Mouse (Mus musculus): Measurements from ENCODE around the gene Ifitm5.
A peak's percentile ranks its signal among the peaks of the same experiment; 100 is the strongest.

The Ifitm5 gene

DNA sequence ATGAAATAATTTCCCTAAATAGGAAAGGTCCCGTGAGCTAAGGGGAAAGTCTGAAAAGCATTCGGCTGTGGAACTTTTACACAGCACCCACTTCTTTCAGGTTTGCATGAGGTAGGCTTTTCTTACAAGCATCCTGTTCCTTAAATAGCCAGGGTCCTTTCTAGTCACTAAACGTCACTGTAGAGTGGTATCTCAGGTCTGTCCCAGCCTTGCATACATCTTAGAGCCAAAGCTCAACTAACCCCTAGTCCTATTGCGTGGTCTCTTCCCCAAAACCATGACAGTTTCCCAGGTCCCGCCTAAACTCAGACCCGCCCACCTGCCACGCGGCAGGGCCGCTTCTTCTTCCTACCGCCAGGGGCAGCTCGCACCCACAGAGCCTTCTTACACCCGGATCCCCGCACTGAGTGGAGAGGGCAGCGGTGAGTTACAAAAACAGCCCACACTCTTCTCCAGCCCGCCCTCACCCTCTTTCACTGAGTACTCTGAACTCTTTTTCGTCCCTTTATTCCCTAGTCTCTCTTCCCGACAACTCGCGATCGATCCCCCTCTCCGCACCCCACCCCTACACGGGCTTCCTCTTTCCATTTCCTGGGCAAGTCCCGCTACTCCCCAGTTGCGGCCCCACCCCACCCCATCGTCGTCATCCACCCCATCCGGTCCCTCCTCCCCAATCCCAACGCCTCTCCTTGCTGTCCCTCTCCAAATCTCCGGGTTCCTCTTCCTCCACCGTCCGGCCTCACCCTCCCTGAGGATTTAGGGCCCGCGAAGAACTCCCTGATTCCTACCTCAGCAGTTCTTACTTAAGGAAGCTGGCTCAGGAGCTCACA is 8.7 kb downstream of the Ifitm5 start, which contains the start of gene Pgghg:
Gene Pgghg (plus strand): TSS at position 170 of the 830 bp plus-strand sequence.
- DNase-seq (ENCODE audit: low spot score in 2 of 2), result peak in 1 of 2 experiments; percentile 47

DNA sequence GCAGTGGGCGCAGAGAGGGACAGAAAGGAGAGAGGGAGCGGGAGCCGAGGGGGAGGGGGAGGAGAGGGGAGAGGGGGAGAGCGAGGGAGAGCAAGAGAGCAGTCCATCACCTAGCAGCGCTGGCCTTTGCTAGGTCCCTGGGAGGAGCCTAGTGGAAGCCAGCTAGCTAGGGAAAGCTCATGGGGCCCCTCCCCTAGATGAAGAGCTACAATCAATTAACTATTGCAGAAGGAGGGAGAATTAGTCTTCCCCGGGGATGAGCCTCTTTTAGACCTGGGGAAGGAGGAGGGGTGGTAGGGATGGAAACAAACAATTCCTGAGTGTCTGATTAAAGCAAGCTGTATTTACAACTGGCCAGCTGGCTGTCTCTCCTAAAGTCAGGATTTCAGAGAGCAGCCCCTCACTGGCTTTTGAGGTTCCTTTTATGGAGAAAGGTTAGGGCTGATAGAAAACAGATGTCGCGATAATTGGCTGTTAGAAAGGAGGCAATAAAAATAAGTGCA is 10.4 kb downstream of the Ifitm5 start:
- DNase-seq (ENCODE audit: low spot score in 2 of 2), result no peak

DNA sequence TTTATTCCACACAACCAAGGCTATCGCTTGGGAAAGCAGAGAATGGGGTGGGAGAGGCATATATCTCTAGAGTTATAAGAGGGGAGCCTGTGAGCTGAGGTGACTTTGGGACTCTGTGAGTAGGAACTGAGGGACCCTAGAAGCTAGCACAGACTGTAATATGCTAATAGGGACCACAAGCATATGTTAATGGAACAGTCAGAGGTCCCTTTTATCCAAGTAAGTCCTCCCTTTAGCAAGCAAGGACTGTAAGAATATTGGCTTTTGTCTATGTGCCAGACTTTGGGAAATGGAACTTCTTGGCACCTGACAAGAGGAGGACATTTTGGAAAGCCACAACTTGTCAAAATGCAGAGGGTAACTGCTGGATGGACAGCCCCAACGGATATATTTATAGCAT is 11.2 kb downstream of the Ifitm5 start:
- DNase-seq (ENCODE audit: low spot score in 2 of 2), result no peak

DNA sequence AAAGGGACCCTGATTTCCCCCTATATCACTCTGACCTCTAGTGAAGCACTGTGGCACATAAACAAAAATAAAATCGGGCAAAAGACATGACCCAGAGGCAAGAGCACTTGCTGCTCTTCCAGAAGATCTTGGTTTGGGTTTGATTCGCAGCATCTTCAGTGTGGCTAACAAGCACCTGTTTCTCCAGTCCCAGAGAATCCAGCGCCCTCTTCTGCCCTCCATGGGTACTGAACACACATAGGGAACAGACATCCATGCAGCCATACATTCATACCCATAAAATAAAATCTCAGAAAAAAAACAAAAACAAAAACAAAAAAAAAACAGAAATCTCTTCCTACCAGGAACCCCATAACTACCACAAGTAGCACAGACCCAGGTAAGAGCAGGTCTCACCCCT is 11.7 kb downstream of the Ifitm5 start:
- no peak for DNase-seq (ENCODE audit: low spot score in 2 of 2)

DNA sequence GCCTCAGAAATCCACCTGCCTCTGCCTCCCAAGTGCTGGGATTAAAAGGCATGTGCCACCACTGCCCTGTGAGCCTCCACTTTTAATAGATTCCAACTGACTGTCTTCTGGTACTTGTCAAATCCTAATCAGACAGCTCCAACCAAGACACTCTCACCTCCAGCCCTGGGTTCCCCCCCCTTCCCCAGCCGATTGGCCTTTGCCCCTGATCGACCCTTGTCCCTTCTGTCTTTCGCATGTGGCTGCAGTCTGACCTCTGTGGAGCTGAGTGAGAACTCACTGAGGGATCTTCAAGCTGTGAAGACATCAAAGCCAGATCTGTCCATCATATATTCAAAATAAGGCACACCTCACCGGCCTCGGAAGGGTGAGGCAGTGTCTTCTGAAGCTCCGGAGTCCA is 22.9 kb downstream of the Ifitm5 start:
- DNase-seq (ENCODE audit: low spot score in 2 of 2), result no peak

DNA sequence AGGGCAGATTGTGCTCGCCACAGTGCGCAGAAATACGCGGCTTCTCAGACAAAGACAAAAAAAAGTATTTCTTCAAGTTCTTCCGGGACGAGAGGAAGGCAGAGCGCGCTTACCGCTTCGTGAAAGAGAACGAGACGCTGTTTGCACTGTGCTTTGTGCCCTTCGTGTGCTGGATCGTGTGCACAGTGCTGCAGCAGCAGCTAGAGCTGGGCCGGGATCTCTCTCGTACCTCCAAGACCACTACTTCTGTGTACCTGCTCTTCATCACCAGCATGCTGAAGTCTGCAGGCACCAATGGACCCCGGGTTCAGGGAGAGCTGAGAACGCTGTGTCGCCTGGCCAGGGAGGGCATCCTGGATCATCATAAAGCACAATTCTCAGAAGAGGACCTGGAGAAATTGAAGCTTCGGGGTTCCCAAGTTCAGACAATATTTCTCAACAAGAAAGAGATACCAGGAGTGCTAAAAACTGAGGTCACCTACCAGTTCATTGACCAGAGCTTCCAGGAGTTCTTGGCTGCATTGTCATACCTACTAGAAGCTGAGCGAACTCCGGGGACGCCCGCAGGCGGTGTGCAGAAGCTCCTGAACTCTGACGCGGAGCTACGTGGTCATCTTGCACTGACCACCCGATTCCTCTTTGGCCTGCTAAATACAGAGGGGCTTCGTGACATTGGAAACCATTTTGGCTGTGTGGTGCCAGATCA is 26.9 kb downstream of the Ifitm5 start:
- DNase-seq (ENCODE audit: low spot score in 2 of 2), result no peak

DNA sequence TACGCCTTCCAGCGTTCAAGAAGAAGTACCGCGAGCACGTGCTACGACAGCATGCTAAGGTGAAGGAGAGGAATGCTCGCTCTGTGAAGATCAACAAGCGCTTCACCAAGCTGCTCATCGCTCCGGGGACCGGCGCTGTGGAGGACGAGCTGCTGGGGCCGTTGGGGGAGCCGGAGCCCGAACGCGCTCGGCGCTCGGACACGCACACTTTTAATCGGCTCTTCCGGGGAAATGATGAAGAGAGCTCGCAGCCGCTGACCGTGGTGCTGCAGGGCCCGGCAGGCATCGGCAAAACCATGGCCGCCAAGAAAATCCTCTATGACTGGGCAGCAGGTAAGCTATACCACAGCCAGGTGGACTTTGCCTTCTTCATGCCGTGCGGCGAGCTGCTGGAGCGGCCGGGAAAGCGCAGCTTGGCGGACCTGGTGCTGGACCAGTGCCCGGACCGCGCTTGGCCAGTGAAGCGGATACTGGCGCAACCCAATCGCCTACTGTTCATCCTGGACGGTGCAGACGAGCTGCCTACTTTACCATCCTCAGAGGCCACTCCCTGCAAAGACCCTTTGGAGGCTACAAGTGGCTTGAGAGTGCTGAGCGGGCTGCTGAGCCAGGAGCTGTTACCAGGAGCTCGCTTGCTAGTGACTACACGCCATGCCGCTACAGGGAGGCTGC is 27.6 kb downstream of the Ifitm5 start:
- no peak for DNase-seq (ENCODE audit: low spot score in 2 of 2)

DNA sequence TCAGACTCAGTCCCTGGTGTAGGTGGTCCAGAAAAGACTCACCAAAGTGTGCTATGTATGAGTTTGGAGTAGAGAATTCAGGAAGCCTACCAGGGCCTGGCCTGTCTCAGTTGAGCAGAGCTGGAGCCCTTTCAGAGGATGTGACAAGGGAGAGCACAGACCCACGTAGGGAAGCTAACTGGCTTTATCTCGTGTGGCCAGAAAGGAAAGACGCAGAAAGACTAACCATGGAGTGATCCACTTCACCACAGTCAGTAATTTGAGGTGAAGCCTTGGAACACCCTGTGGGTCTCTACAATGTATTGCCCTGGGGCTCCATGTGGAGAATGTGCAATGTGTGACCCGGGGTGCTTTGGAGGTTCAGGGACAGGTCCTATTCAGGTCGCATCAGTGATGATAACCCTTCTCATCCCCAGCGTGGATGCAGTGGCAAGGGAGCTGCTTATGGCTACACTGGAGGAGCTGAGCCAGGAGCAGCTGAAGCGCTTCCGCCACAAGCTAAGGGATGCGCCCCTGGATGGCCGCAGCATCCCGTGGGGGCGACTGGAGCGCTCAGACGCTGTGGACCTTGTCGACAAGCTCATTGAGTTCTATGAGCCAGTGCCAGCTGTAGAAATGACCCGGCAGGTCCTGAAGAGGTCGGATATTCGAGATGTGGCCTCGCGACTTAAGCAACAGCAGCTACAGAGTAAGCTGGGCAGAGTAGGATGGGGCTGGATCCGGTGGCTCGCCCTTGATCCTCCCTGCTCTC is 28.7 kb downstream of the Ifitm5 start:
- no peak for DNase-seq (ENCODE audit: low spot score in 2 of 2)

DNA sequence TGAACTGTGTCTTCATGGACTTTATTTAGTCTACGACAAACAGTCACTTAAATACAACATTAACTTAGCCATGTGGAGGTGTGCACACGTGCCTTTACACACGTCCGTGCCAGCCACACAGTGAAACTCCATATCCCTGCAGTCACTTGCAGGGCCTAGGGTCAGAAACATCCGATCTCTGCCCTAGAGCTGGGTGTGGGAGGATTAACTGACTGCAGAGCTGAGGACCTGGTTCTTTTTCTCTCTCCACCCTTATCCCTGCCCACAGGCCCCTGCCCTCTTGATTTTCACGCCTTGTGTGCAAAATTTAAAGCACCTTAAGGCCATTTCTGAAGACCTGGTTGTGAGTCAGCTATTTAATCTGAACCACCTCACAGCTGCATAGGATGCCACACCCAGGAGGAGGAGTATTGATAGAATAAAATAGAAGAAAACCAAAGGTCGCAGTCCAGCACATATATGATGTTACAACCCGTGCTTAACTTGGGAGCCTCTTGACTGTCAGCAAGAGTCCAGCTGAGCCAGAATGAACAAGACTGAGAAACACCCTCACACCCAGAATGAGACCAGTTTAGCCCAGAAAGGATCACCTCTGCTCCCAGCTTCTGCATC is 29.6 kb downstream of the Ifitm5 start, which contains the start of gene Nlrp6:
Gene Nlrp6 (plus strand): TSS at position 485 of the 612 bp plus-strand sequence.
- no peak for DNase-seq (ENCODE audit: low spot score in 2 of 2)

DNA sequence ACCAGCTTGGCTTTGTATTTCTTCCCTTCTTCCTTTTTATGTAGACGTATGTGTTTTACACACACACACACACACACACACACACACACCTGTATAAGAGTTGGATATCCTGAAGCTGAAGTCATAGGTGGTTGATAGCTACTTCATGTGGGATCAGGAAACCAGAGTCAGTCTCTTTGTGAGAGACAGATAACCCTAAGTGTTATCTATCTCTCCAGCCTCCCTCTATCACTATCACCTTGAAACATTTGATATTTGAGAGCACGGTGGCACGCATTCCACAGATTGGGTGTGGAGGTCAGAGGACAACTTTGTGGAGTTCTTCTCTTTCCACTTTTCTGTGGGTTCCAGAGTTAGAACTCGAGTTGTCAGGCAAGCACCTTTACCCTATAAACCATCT is 30.2 kb downstream of the Ifitm5 start:
- no peak for DNase-seq (ENCODE audit: low spot score in 2 of 2)

DNA sequence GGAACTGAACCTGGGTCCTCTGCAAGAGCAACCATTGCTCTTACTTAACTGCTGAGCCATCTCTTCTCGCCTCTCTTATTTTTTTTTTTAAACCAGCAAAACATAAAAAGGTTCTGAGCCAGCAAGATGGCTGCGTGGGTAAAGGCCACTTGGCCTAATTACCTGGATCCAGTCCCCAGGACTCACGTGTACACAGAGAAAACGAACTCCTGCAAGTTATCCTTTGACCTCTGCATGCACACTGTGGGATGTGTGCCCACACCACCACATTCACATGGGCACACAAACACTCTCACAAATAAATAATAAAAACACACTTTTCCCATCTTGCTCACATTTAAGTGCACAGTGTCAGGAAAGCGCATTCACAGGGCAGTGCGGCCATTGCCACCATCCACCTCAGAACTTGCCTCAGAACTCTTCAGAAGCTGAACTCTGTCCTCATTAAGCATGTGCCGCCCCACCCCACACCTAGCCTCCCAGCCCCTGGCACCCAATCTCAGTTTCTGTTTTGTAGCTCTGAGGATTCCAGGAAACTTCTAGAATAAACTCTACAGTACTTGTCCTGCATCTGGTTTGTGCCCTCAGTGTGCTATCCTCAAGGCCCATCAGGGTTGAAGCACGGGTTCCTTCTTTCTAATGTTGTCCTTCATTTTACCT is 35.9 kb downstream of the Ifitm5 start:
- DNase-seq (ENCODE audit: low spot score in 2 of 2), result no peak

DNA sequence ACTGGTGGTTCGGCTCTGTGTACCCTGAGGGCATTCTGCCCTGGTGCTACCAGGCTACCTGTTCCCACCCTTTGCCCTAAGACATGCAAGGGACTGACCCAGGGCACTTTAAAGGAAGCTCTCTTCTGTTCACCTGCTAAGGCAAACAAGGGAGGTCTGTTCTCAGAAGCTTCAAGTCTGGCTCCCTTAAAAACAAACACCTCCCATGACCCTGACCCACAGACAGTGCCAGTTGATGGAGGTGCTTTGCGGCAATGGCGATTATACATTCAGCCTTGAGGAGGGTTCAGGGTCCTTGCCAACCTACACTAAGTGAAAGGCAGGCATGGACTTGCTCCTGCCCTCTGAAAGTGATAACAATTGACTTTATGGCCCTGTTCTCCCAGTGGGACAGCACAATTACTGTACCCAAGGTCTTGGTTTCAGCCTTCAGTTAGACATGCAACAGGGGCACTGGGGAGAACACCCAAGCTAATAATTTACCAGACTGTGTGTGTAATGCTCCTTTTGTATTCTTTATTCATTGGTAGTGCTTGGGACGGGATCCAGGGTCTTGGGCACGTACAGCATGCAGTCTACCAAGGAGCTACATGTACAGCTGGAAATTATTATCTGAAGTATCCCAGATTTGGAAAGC is 37.1 kb downstream of the Ifitm5 start:
- no peak for DNase-seq (ENCODE audit: low spot score in 2 of 2)

DNA sequence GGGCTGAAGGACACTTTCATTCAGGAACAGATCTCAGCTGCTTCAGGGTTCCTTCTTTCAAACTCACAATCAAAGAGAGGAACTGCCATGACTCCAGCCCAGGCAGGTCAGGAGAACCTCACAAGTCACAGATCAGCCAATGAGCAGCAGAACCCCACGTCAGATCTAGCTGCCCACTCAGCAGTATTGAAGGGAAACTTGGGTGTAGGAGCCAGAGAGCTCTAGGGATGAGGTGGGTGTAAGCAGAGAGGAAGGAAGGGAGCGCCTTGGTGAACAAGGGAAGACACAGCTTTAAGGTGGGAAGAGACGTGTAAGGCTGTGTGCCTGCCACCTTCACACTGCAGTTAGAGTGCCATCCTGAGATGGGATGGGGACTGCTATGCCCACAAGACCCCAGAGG is 37.8 kb downstream of the Ifitm5 start:
- no peak for DNase-seq (ENCODE audit: low spot score in 2 of 2)

DNA sequence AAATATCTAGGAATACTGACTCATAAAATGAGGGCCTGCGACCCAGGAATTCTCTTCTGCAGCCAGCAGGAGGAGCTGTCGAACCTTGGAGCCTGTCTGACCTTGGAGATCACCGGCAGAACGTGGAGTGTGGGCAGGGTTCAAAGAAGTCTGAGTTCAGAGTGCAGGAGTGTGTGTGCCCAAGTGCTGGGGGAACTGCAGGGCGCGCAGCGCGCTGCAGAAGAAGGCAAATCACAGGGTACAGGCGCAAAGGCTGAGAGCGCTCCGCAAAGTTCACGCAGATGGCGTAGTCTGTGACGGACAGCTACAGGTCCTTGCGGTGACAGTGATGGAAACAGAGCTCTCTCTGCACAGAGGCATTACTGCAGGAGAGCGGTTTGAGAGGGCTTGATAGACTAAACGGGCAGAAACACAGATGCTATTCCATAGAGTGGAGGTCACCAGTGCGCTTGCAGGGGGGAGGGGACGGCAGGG is 41.4 kb downstream of the Ifitm5 start:
- peak in 1 of 2 experiments; percentile 53 for DNase-seq (ENCODE audit: low spot score in 2 of 2)

DNA sequence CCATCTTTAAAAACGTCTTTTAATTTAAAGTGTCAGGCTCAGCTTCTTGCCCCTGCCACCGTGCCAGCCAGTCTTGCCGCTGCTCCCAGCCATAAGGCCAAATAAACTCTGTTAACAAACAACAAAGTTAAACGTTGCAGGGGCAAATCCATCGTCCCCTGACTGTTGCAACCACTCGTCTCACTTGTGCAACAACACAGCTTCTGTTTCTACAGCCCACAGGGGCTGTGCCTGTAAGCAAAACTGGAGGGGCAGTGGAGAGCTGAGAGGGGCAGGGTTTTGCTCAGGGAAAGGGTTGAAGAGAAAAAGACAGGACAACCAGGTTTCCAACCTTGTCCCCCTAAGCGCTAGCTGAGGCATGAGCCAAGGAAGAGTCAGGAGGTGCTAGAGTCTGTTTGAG is 41.9 kb downstream of the Ifitm5 start:
- DNase-seq (ENCODE audit: low spot score in 2 of 2), result no peak

DNA sequence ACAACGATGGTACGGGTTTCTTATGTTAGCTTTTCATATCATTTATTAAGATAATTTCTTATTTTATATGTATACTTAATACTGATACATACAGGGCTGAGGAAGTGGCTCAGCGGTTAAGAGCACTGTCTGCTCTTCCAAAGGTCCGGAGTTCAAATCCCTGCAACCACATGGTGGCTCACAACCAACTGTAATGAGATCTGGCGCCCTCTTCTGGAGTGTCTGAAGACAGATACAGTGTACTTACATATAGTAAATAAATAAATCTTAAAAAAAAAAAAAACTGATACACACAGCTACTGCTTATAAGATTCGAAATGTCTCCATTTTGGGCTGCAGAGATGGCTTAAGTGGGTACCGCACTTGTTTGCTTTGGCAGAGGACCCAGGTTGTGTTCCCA is 42.4 kb downstream of the Ifitm5 start:
- no peak for DNase-seq (ENCODE audit: low spot score in 2 of 2)

DNA sequence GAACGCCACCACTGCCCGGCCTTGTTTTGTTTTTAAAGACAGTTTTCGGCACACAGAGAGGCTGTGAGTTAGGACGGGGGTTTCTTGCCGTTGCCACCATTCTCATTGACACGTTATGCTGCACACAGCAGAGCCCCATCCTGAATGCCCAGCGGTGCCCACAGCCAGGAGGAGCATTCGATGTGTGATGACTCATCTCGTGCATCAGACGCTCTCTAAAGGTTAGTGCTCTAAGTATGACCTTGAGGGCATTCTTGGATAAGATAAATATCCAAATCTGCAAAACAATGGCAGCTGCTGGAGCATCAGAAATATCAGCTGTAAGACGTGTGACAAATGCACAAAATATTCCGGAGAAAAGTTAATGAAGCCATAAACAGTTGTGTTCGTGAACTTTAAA is 43.0 kb downstream of the Ifitm5 start:
- DNase-seq (ENCODE audit: low spot score in 2 of 2), result no peak

DNA sequence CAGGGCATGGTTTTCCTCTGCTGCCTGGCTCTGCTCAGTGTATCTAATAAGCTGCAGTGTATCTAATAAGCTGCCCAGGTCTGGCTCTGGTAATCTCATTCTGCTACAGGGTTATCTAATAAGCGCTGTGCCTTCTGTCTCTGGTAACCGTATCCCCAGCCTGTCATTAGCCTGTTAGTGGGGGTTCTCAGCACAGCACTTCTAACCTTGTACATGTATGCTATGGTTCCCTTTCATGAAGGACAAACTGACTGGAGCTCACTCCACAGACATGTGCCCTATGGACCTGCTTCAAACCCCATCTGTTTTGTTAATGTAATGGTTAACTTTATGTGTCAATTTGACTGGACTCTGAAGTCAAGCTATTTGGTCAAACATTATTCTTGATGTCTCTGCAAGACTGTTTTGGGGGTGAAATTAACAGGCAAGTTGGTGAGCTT is 44.4 kb downstream of the Ifitm5 start:
- no peak for DNase-seq (ENCODE audit: low spot score in 2 of 2)

DNA sequence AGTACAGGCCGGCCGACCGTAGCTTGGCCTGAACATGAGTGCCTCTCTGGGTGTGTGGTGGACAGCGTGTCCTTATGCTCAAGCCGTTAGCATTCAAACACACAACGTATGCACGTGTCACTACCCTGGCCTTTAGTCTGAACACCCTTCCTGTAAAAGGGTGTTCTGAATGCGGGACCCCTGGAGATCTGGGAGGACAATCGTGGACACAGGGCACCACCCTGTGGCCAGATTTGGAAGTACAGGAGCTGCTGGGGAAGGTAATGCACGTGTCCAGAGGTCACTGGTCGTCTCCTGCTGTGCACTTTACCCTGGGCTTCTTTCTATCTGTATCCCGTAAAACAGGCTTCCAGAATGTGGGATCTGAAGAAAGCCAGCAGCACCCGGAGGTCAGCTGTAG is 46.9 kb downstream of the Ifitm5 start:
- peak in 1 of 2 experiments; percentile 72 for DNase-seq (ENCODE audit: low spot score in 2 of 2)

All from frontal cortex, postnatal 10 days (tissue).